Mouse (Mus musculus) MEL (cell line): Measurements from ENCODE around the gene Porcn. TPM values are rescaled to one million over a fixed set of nuclear protein-coding genes. Genes with fewer than 3 reads are reported as not detected.
A peak's percentile ranks its signal among the peaks of the same experiment; 100 is the strongest.

Source experiments
- DNase-seq: peaks from one replicate; pipeline ENCODE4 v3.0.0; 2011; ENCODE audit warnings: low read depth, low spot score
- H3K27ac ChIP-seq: 2 replicates; pipeline ENCODE4 v1.5.1; 2012; ENCODE audit warnings: low read depth, mild to moderate bottlenecking, control low read depth, low read length, moderate library complexity; ENCODE audit not compliant: control insufficient read depth
- H3K27me3 ChIP-seq, 2 experiments: fragments of 150-350 bp in 1 of 2; sonication (generic) in 1 of 2; 2 replicates each; pipeline ENCODE4 v1.6.1; 2012; ENCODE audit warnings: low read length in 2 of 2, mild to moderate bottlenecking in 2 of 2, improper control_type of control experiment in 1 of 2, moderate library complexity in 1 of 2; ENCODE audit not compliant: insufficient read depth in 2 of 2, control insufficient read depth in 1 of 2
- H3K36me3 ChIP-seq, 2 experiments: 2 replicates each; pipeline ENCODE4 v1.6.1; 2012 to 2014; ENCODE audit warnings: low read length in 2 of 2, improper control_type of control experiment in 1 of 2, inconsistent platforms in 1 of 2, mild to moderate bottlenecking in 1 of 2; ENCODE audit not compliant: insufficient read depth in 2 of 2, control insufficient read depth in 1 of 2
- H3K4me1 ChIP-seq, 2 experiments: fragments of 150-350 bp in 1 of 2; sonication (generic) in 1 of 2; 2 replicates each; pipeline ENCODE4 v1.6.1; 2012; ENCODE audit warnings: low read length in 2 of 2, improper control_type of control experiment in 1 of 2, mild to moderate bottlenecking in 1 of 2; ENCODE audit not compliant: insufficient read depth in 2 of 2, control insufficient read depth in 1 of 2
- H3K4me3 ChIP-seq, 2 experiments: fragments of 150-350 bp in 1 of 2; sonication (generic) in 1 of 2; 2 replicates each; pipeline ENCODE4 v1.5.1; 2012; ENCODE audit warnings: low read depth in 2 of 2, low read length in 2 of 2, mild to moderate bottlenecking in 2 of 2, moderate library complexity in 2 of 2, control low read depth in 1 of 2, improper control_type of control experiment in 1 of 2; ENCODE audit not compliant: control insufficient read depth in 1 of 2, insufficient read depth in 1 of 2
- H3K79me2 ChIP-seq: 2 replicates; pipeline ENCODE4 v1.6.1; 2012; ENCODE audit warnings: mild to moderate bottlenecking, low read length, moderate library complexity; ENCODE audit not compliant: control insufficient read depth, poor library complexity, insufficient read depth
- H3K9ac ChIP-seq: 2 replicates; pipeline ENCODE4 v1.6.1; 2012; ENCODE audit warnings: low read depth, mild to moderate bottlenecking, control low read depth, low read length, moderate library complexity; ENCODE audit not compliant: control insufficient read depth, poor library complexity, severe bottlenecking
- H3K9me3 ChIP-seq: fragments of 150-350 bp; sonication (generic); replicated peaks from 2 replicates; pipeline ENCODE4 v1.6.1; 2012; ENCODE audit warnings: mild to moderate bottlenecking, low read length, improper control_type of control experiment, moderate library complexity; ENCODE audit not compliant: insufficient read depth
- CHD2 ChIP-seq: IDR thresholded peaks from 2 replicates; pipeline ENCODE4 v1.6.1; 2011; ENCODE audit warnings: low read length, improper control_type of control experiment
- ELF1 ChIP-seq: IDR thresholded peaks from 2 replicates; pipeline ENCODE4 v1.6.1; 2014; ENCODE audit warnings: low read depth, mild to moderate bottlenecking, inconsistent platforms, low read length, improper control_type of control experiment, moderate library complexity
- EP300 ChIP-seq, 2 experiments: IDR thresholded peaks; 2 replicates each; pipeline ENCODE4 v1.6.1; 2011; ENCODE audit warnings: improper control_type of control experiment in 2 of 2, low read length in 2 of 2, low read depth in 1 of 2, mild to moderate bottlenecking in 1 of 2
- GATA1 ChIP-seq: IDR thresholded peaks from 2 replicates; pipeline ENCODE4 v1.6.1; 2011; ENCODE audit warnings: low read depth, low read length, improper control_type of control experiment
- KAT2A ChIP-seq: conservative IDR thresholded peaks from 2 replicates; pipeline ENCODE4 v1.6.1; 2012; ENCODE audit warnings: low read depth, low read length, improper control_type of control experiment, inconsistent platforms
- MAFK ChIP-seq: IDR thresholded peaks from 2 replicates; pipeline ENCODE4 v1.6.1; 2011; ENCODE audit warnings: low read depth, mild to moderate bottlenecking, low read length, improper control_type of control experiment, borderline replicate concordance
- MAZ ChIP-seq: IDR thresholded peaks from 2 replicates; pipeline ENCODE4 v1.6.1; 2012; ENCODE audit warnings: low read depth, mild to moderate bottlenecking, inconsistent platforms, low read length, improper control_type of control experiment
- MXI1 ChIP-seq: IDR thresholded peaks from 2 replicates; pipeline ENCODE4 v1.6.1; 2011; ENCODE audit warnings: mild to moderate bottlenecking, low read depth, low read length, improper control_type of control experiment
- MYC ChIP-seq: IDR thresholded peaks from 2 replicates; pipeline ENCODE4 v1.6.1; 2011; ENCODE audit warnings: low read depth, mild to moderate bottlenecking, low read length, improper control_type of control experiment, moderate library complexity
- NRF1 ChIP-seq: IDR thresholded peaks from 2 replicates; pipeline ENCODE4 v1.6.1; 2014; ENCODE audit warnings: low read depth, mild to moderate bottlenecking, inconsistent platforms, low read length, improper control_type of control experiment, moderate library complexity; ENCODE audit not compliant: poor library complexity, insufficient read depth, severe bottlenecking
- POLR2A ChIP-seq, 2 experiments: IDR thresholded peaks; 2 replicates each; pipeline ENCODE4 v1.6.1; 2011 to 2012; ENCODE audit warnings: low read length in 2 of 2, mild to moderate bottlenecking in 2 of 2, control low read depth in 1 of 2, improper control_type of control experiment in 1 of 2, low read depth in 1 of 2, moderate library complexity in 1 of 2; ENCODE audit not compliant: control insufficient read depth in 1 of 2, insufficient read depth in 1 of 2, poor library complexity in 1 of 2
- POLR2AphosphoS2 ChIP-seq: IDR thresholded peaks from 2 replicates; pipeline ENCODE4 v1.6.1; 2011; ENCODE audit warnings: low read length, improper control_type of control experiment
- SIN3A ChIP-seq: IDR thresholded peaks from 2 replicates; pipeline ENCODE4 v1.6.1; 2012; ENCODE audit warnings: low read length, improper control_type of control experiment, inconsistent platforms
- TBP ChIP-seq: IDR thresholded peaks from 2 replicates; pipeline ENCODE4 v1.8.0; 2011; ENCODE audit warnings: low read depth, low read length, improper control_type of control experiment
- USF1 ChIP-seq: IDR thresholded peaks from 2 replicates; pipeline ENCODE4 v1.6.1; 2014; ENCODE audit warnings: low read depth, mild to moderate bottlenecking, inconsistent platforms, low read length, improper control_type of control experiment, moderate library complexity
- ZNF384 ChIP-seq: IDR thresholded peaks from 2 replicates; pipeline ENCODE4 v1.6.1; 2012; ENCODE audit warnings: low read depth, mild to moderate bottlenecking, inconsistent platforms, low read length, improper control_type of control experiment
- polyA plus RNA-seq, 2 experiments: library from polyadenylated mRNA; stranded (reverse) in 1 of 2; unstranded in 1 of 2; fragments of >175 nt in 1 of 2; fragments of >200 nt in 1 of 2; gene quantifications; 2 replicates each; pipeline versions ENCODE4 v1.2.1 to v1.2.4; 2012; ENCODE audit warnings: low replicate concordance in 2 of 2, low read depth in 1 of 2; ENCODE audit not compliant: insufficient read length in 2 of 2, insufficient read depth in 1 of 2, missing spikeins in 1 of 2
- total RNA-seq: library from RNA; depleted of rRNA; stranded (reverse); fragments of 300-350 nt; gene quantifications from 2 replicates; pipeline ENCODE4 v1.2.3, GENCODE M21; 2012

Porcn gene
- total and polyA plus RNA-seq, 3 experiments, result 3.5 to 16.1 TPM; not detected in 1

DNA sequence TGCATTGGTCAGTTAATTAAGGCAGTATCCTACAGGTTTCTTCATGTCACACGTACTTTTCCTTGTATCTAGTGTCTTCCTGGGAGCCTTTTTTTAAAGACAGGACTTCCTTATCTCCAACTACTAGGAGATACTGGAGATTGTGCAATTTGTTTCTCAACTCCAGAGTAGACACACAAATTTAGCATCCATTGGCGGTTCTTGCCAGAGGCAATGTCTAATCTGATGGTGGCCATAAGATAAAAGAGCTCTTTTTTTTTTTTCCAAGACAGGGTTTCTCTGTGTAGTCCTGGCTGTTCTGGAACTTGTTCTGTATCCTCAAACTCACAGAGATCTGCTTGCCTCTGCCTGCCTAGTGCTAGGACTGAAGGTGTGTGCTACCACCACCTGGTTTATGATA lies 3.4 kb upstream of the Porcn start:
- TF ChIP-seq GATA1 (peak; percentile 72), ZNF384 (peak; percentile 86), EP300 (IDR thresholded peaks at IDR 0.05; ENCODE audit: low read depth in 1 of 2, low read length in 2 of 2) (peak in 1 of 2 experiments; percentile 47; a peak in 1 of 4 replicates), MAFK (no peak), USF1 (no peak)
- no peak overlapping the region for H3K27ac ChIP-seq
- no peaks in the 10 kb centered on the region for H3K27me3 ChIP-seq
- no peaks in the 10 kb centered on the region for H3K79me2 ChIP-seq
- no peak overlapping the region for H3K4me3 ChIP-seq
- no peak for DNase-seq
- H3K36me3 ChIP-seq, result peaks cover 0 to 14% of the 10 kb centered on the region in 2 experiments; a peak in 2 of 4 replicates
- H3K9me3 ChIP-seq, result no peaks in the 10 kb centered on the region
- no peak overlapping the region for H3K9ac ChIP-seq
- peaks cover 13 to 15% of the 10 kb centered on the region in 2 experiments for H3K4me1 ChIP-seq

DNA sequence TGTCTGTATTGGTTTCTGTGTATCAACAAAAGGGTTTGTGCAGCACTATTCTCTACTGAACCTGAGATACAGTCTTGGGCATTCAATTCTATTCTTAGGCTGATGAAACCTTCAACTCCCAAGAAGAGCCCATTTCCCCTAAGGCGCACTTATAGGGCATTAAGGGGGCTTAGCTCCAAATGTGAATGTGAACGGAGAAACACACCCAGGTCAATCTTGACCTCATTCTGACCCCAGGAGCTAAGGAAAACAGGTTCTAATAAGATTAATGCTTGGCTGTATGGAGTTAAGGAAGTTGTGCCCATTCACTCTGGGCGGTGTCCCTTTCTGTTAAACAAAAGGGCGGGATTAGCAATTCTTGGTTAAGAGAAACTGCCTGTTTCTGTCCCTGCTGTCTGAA lies 899 bp upstream of the Porcn start:
- Histone ChIP-seq H3K9ac (peak overlapping the region; percentile 70), H3K4me1 (peaks cover 13 to 15% of the 10 kb centered on the region in 2 experiments), H3K36me3 (peaks cover 0 to 14% of the 10 kb centered on the region in 2 experiments; a peak in 2 of 4 replicates), H3K79me2 (no peaks in the 10 kb centered on the region), H3K4me3 (peak overlapping the region; percentile 42 to 83), H3K27me3 (no peaks in the 10 kb centered on the region), H3K9me3 (no peaks in the 10 kb centered on the region), H3K27ac (peak overlapping the region; percentile 82)
- TF ChIP-seq CHD2 (no peak), EP300 (IDR thresholded peaks at IDR 0.05; ENCODE audit: low read depth in 1 of 2, low read length in 2 of 2) (0 out of 4 replicates have a peak, but pooled peaks of 1 of the 2 experiments have one; percentile 20), ZNF384 (no peak), KAT2A (no peak), ELF1 (no peak), NRF1 (no peak), MYC (no peak), MAZ (no peak), SIN3A (peak; percentile 29; the same call in 1 of the 2 replicates), POLR2A (IDR thresholded peaks at IDR 0.05; ENCODE audit: control insufficient read depth in 1 of 2, insufficient read depth in 1 of 2, low read depth in 1 of 2, low read length in 2 of 2, poor library complexity in 1 of 2) (peak in 1 of 2 experiments; percentile 49; a peak in 1 of 4 replicates), MXI1 (peak; percentile 38; the same call in 1 of the 2 replicates), POLR2AphosphoS2 (no peak), TBP (peak; percentile 64)
- DNase-seq, result peak; percentile 82
